Mouse (Mus musculus) layer of hippocampus, adult 8-10 months (tissue): ENCODE measurements around the gene Pnmt. TPM values are rescaled to one million over a fixed set of nuclear protein-coding genes. Genes with fewer than 3 reads are reported as not detected.
A peak's percentile ranks its signal among the peaks of the same experiment; 100 is the strongest.

ENCODE experiments used
- DNase-seq, 2 experiments: peaks; one replicate each; pipeline ENCODE4 v3.0.0; 2022; ENCODE audit warnings: low spot score in 2 of 2
- total RNA-seq, 4 experiments: library from RNA; stranded (reverse); gene quantifications; 2 replicates each; pipeline ENCODE4 v1.2.4; 2022

Gene Pnmt
- total RNA-seq, 4 experiments from 2014 or later: 0.37 to 1.5 (median 1.3) TPM; not detected in 1

GRCm38 (mm10) chr11:98383261-98384030 lies 2.8 kb upstream of the Pnmt start, which contains the start of gene Tcap:
Gene Tcap (plus strand): TSS chr11:98383811.
- DNase-seq: no peak

GRCm38 (mm10) chr11:98384216-98384615 lies 2.0 kb upstream of the Pnmt start:
- no peak for DNase-seq

- no peak for DNase-seq
Measured at GRCm38 (mm10) chr11:98384721-98385637, 1.3 kb upstream of the Pnmt start.

GRCm38 (mm10) chr11:98386596-98386995 lies 346 bp downstream of the Pnmt start:
- no peak for DNase-seq

- DNase-seq: no peak
Measured at GRCm38 (mm10) chr11:98387056-98387577, 867 bp downstream of the Pnmt start.

GRCm38 (mm10) chr11:98388282-98388681 lies 2.0 kb downstream of the Pnmt start:
- no peak for DNase-seq

- peak in 1 of 2 experiments; percentile 58 for DNase-seq
Measured at GRCm38 (mm10) chr11:98389221-98389780, 3.1 kb downstream of the Pnmt start.

GRCm38 (mm10) chr11:98390141-98390540 lies 3.9 kb downstream of the Pnmt start:
- no peak for DNase-seq

GRCm38 (mm10) chr11:98392034-98392433 lies 5.8 kb downstream of the Pnmt start:
- DNase-seq: no peak

- no peak for DNase-seq
Measured at GRCm38 (mm10) chr11:98392645-98393044, 6.4 kb downstream of the Pnmt start.

GRCm38 (mm10) chr11:98393317-98393716 lies 7.1 kb downstream of the Pnmt start:
- no peak for DNase-seq

GRCm38 (mm10) chr11:98394301-98394700 lies 8.1 kb downstream of the Pnmt start:
- no peak for DNase-seq

GRCm38 (mm10) chr11:98395041-98395440 lies 8.8 kb downstream of the Pnmt start:
- DNase-seq: no peak

- DNase-seq: no peak
Measured at GRCm38 (mm10) chr11:98397946-98398345, 11.7 kb downstream of the Pnmt start.

GRCm38 (mm10) chr11:98400161-98400726 lies 14.0 kb downstream of the Pnmt start, which contains the start of gene Pgap3:
Gene Pgap3 (minus strand): TSS chr11:98400490.
- DNase-seq: peak; percentile 89 to 91

- DNase-seq: no peak
Measured at GRCm38 (mm10) chr11:98400816-98401215, 14.6 kb downstream of the Pnmt start.

GRCm38 (mm10) chr11:98406621-98407020 lies 20.4 kb downstream of the Pnmt start:
- DNase-seq: no peak

GRCm38 (mm10) chr11:98408872-98409271 lies 22.6 kb downstream of the Pnmt start:
- no peak for DNase-seq

- no peak for DNase-seq
Measured at GRCm38 (mm10) chr11:98409341-98409822, 23.1 kb downstream of the Pnmt start.

- no peak for DNase-seq
Measured at GRCm38 (mm10) chr11:98412273-98412796, 26.1 kb downstream of the Pnmt start, which contains the start of gene Erbb2. Gene Erbb2 (plus strand): TSS chr11:98412470.
